Mouse (Mus musculus) spleen, postnatal 4 days (tissue): Measurements from ENCODE around the gene Prkra.

ENCODE experiments used
- DNase-seq, 2 experiments: peaks; one replicate each; pipeline ENCODE4 v3.0.0; 2022; ENCODE audit warnings: low spot score in 2 of 2

Gene Prkra

GRCm38 (mm10) chr2:76647883-76648570 is at the start of gene Prkra, which contains the start of gene Pjvk:
Gene Prkra (minus strand): TSS chr2:76648015.
Gene Pjvk (plus strand): TSS chr2:76648476.
- peak; percentile 89 to 94 for DNase-seq

- no peak for DNase-seq
Measured at GRCm38 (mm10) chr2:76695290-76695689, 47.5 kb upstream of the Prkra start.

GRCm38 (mm10) chr2:76693765-76694164 is 46.0 kb upstream of the Prkra start:
- DNase-seq = no peak

GRCm38 (mm10) chr2:76690436-76691204 is 42.8 kb upstream of the Prkra start:
- DNase-seq = no peak

- no peak for DNase-seq
Measured at GRCm38 (mm10) chr2:76688162-76688561, 40.3 kb upstream of the Prkra start.

GRCm38 (mm10) chr2:76687608-76688007 is 39.8 kb upstream of the Prkra start:
- DNase-seq = no peak

- no peak for DNase-seq
Measured at GRCm38 (mm10) chr2:76686986-76687385, 39.2 kb upstream of the Prkra start.

- no peak for DNase-seq
Measured at GRCm38 (mm10) chr2:76682301-76682700, 34.5 kb upstream of the Prkra start.

- no peak for DNase-seq
Measured at GRCm38 (mm10) chr2:76676401-76677226, 28.8 kb upstream of the Prkra start.

- DNase-seq = no peak
Measured at GRCm38 (mm10) chr2:76675949-76676348, 28.1 kb upstream of the Prkra start.

GRCm38 (mm10) chr2:76675451-76675850 is 27.6 kb upstream of the Prkra start:
- DNase-seq = peak in 1 of 2 experiments; percentile 17

GRCm38 (mm10) chr2:76674725-76675427 is 27.1 kb upstream of the Prkra start, which contains the start of gene Plekha3:
Gene Plekha3 (plus strand): TSS chr2:76675281.
- peak; percentile 77 to 86 for DNase-seq

GRCm38 (mm10) chr2:76673472-76674081 is 25.8 kb upstream of the Prkra start:
- peak; percentile 66 to 78 for DNase-seq

- peak; percentile 86 to 93 for DNase-seq
Measured at GRCm38 (mm10) chr2:76672966-76673392, 25.2 kb upstream of the Prkra start, which contains the start of gene Fkbp7. Gene Fkbp7 (minus strand): TSS chr2:76673116.

- DNase-seq = no peak
Measured at GRCm38 (mm10) chr2:76672134-76672745, 24.4 kb upstream of the Prkra start.

GRCm38 (mm10) chr2:76671641-76672040 is 23.8 kb upstream of the Prkra start:
- DNase-seq = no peak

GRCm38 (mm10) chr2:76667200-76667599 is 19.4 kb upstream of the Prkra start:
- DNase-seq = no peak

GRCm38 (mm10) chr2:76665531-76665930 is 17.7 kb upstream of the Prkra start:
- DNase-seq = no peak

GRCm38 (mm10) chr2:76659419-76659818 is 11.6 kb upstream of the Prkra start:
- no peak for DNase-seq

- no peak for DNase-seq
Measured at GRCm38 (mm10) chr2:76658551-76658950, 10.7 kb upstream of the Prkra start.
